Mouse (Mus musculus) lung, postnatal 0 days (tissue): Measurements from ENCODE around the gene Hist1h2bc.

ENCODE experiments used
- CTCF ChIP-seq: IDR thresholded peaks from 2 replicates; pipeline ENCODE4 v1.5.1; 2016; ENCODE audit warnings: antibody characterized with exemption, mild to moderate bottlenecking
- EP300 ChIP-seq: IDR thresholded peaks from 2 replicates; pipeline ENCODE4 v1.6.1; 2016; ENCODE audit warnings: antibody characterized with exemption, mild to moderate bottlenecking, control low read depth

- TF ChIP-seq CTCF (no peak), EP300 (no peak)
These were observed 22.8 kb downstream of the Hist1h2bc start for GRCm38 (mm10) chr13:23706771-23707170.
